Mouse (Mus musculus) urinary bladder, postnatal 10 days (tissue): Measurements from ENCODE around the gene Gimap7.

ENCODE experiments used
- DNase-seq: peaks from one replicate; pipeline ENCODE4 v3.0.0; 2022; ENCODE audit warnings: low spot score

Gimap7 gene

GRCm38 (mm10) chr6:48692962-48693361 lies 25.5 kb upstream of the Gimap7 start:
- no peak for DNase-seq

- DNase-seq, result no peak
Observed at GRCm38 (mm10) chr6:48696830-48697554, 21.4 kb upstream of the Gimap7 start.

- no peak for DNase-seq
Observed at GRCm38 (mm10) chr6:48697555-48697930, 20.9 kb upstream of the Gimap7 start.

GRCm38 (mm10) chr6:48698066-48698856 lies 20.2 kb upstream of the Gimap7 start:
- no peak for DNase-seq

GRCm38 (mm10) chr6:48698888-48699287 lies 19.5 kb upstream of the Gimap7 start:
- no peak for DNase-seq

GRCm38 (mm10) chr6:48700251-48701075 lies 18.0 kb upstream of the Gimap7 start:
- no peak for DNase-seq

- DNase-seq, result no peak
Observed at GRCm38 (mm10) chr6:48702146-48702545, 16.3 kb upstream of the Gimap7 start.

GRCm38 (mm10) chr6:48702601-48703000 lies 15.8 kb upstream of the Gimap7 start:
- DNase-seq, result no peak

- DNase-seq, result no peak
Observed at GRCm38 (mm10) chr6:48704146-48704545, 14.3 kb upstream of the Gimap7 start.

GRCm38 (mm10) chr6:48706130-48706529 lies 12.3 kb upstream of the Gimap7 start:
- DNase-seq, result no peak

GRCm38 (mm10) chr6:48720326-48720725 lies 1.9 kb downstream of the Gimap7 start:
- DNase-seq, result no peak

- no peak for DNase-seq
Observed at GRCm38 (mm10) chr6:48723468-48723867, 5.0 kb downstream of the Gimap7 start.

- no peak for DNase-seq
Observed at GRCm38 (mm10) chr6:48725476-48725875, 7.1 kb downstream of the Gimap7 start.

- DNase-seq, result no peak
Observed at GRCm38 (mm10) chr6:48727761-48728160, 9.3 kb downstream of the Gimap7 start.

- DNase-seq, result no peak
Observed at GRCm38 (mm10) chr6:48732864-48733304, 14.5 kb downstream of the Gimap7 start.

GRCm38 (mm10) chr6:48733660-48734059 lies 15.2 kb downstream of the Gimap7 start:
- DNase-seq, result no peak

GRCm38 (mm10) chr6:48737053-48737452 lies 18.6 kb downstream of the Gimap7 start:
- DNase-seq, result no peak

GRCm38 (mm10) chr6:48737688-48738087 lies 19.3 kb downstream of the Gimap7 start:
- no peak for DNase-seq

GRCm38 (mm10) chr6:48738961-48739779 lies 20.7 kb downstream of the Gimap7 start, which contains the start of gene Gimap1:
Gimap1 (plus strand) TSS chr6:48739054.
- DNase-seq, result no peak

GRCm38 (mm10) chr6:48739780-48740055 lies 21.3 kb downstream of the Gimap7 start:
- no peak for DNase-seq

- no peak for DNase-seq
Observed at GRCm38 (mm10) chr6:48740501-48741169, 22.2 kb downstream of the Gimap7 start.
